Mouse (Mus musculus): ENCODE results near the gene Olfr272. TPM values are rescaled to one million over a fixed set of nuclear protein-coding genes. Genes with fewer than 3 reads are reported as not detected.

The Olfr272 gene
- total RNA-seq (2021) = not detected
- long read RNA-seq, experiment 1 = 0 reads
- long read RNA-seq, experiment 2 = 0 reads

DNA sequence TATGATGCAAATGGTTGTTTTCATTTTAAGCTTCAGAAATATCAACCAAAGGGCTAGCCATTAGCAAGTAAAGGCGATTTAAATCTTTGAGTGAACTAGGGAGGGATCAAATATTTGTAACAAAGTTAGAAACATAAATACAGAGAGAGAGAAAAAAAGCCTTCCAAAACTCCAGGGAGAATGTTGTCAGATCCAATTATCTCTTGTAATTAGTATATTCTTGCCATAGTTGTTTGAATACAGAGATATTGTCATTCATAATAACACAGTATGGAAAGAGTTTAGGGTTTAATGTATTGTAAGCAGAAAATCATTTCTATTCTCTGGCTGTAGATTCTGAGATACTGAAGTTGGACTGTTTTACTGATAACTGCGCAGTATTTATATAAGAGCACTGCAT lies at the start of gene Olfr272:
Gene Olfr272, minus strand, starts transcription at position 101 of the 400 bp plus-strand sequence.
- no peak for DNase-seq (ENCODE audit: low spot score in 2 of 2)

DNA sequence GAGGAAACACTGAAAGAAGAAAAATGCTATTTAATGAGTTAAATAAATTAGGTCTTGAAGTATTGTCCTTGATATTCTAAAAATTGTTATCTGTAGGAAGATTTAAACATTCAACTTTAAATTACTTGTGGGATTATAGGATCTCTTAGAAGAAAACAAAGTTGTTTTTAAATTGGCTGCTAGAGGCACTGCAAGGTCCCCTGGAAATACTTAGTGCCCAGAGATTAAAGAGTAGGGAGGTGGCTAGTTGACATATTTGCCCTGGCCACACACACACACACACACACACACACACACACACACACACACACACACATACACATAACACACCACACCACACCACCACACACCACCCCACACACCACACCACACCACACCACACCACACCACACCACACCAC lies 45.3 kb upstream of the Olfr272 start, which contains the start of gene Olfr270:
Gene Olfr270, plus strand, starts transcription at position 301 of the 400 bp plus-strand sequence.
- no peak for DNase-seq (ENCODE audit: low spot score in 2 of 2)

DNA sequence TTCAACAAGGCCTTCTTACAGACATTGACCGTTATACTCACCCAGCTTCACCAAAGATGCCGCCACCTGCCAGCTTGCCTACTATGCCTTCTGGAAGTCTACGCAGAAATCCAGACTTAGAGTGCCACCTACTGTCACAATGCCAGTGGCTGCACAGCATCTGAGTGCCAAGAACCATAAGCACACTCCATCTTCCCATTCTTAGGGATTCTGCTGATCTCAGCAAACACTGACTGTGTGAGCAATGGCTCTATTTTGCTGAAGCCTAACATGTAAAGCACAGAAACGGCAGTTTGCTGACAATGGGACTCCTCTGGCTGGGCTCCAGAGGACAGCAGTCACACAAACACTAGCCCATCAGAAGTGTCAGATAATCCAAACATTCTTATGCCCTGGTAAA lies 39.7 kb upstream of the Olfr272 start:
- no peak for DNase-seq (ENCODE audit: low spot score in 2 of 2)

DNA sequence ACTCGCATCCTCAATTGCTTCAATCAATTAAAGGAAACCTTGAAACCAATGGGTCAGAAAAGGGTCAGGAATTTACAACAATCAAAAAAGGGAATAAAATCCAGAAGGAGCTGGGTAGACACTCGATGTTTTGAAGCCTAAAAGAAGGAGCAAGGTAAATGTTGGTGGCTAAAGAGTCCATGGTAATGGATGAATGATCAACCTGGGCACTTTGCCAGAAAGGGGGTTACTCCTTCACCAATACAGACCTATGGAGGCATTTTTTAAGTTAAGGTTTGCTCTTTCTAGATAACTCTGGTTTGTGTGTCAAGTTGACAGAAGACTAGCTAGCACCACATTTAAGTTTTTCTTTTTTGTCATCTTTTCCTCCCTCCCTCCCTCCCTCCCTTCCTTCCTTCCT lies 30.0 kb upstream of the Olfr272 start:
- no peak for DNase-seq (ENCODE audit: low spot score in 2 of 2)

DNA sequence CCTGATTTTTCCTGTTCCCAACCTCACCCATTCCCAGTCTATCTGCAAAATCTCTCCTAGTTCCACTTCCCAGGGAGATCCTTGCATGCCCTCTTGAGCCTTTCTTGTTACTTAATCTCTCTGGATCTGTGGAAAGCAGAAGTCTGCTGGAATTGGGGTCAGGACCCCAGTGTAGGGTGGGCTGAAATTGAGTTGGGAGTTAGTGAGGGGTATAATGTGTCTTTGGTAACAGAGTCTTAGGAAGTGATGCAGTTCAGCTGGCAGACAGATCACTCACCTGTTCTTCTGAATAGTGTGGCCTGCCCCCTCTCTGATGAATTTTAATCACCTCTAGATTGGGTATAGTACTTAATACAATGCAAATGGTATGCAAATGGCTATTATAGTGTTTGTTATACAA lies 27.7 kb upstream of the Olfr272 start:
- no peak for DNase-seq (ENCODE audit: low spot score in 2 of 2)

DNA sequence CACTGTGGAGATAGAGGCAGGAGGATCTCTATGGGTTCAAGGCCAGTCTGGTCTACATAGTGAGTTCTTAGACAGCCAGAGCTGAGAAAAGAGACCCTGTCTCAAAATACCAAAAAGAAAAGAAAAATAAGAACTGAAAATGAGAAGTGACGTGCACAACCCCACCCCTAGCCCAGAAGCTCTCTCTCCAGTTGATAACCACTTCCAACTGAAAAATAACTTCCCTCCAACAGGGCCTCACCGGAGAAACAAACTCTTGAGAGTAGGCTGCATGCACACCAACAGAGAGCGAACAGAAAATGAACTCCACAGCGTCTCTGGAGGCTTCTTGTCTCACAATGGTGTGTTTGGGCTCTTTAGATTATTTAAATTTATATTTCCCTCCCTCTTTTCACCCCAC lies 11.5 kb upstream of the Olfr272 start:
- no peak for DNase-seq (ENCODE audit: low spot score in 2 of 2)

DNA sequence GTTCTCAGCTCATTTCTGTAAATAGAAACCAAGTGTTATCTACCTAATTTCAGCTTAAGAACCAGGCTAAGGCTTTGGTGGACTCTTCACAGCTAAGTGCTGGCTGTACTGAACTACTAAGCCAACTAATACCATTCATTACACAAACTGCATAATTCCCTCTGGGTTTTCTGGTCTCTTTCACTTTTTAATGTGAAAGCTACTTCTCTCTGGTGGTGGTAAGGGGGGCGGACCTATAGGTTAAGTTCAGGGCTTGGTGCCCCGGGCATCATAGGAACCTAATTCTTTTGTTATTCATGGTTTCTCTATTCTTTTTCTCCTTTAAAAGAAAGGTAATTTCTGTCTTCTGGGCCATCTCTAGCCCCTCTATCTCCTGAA lies 1.7 kb downstream of the Olfr272 start:
- DNase-seq (ENCODE audit: low spot score in 2 of 2) = no peak

DNA sequence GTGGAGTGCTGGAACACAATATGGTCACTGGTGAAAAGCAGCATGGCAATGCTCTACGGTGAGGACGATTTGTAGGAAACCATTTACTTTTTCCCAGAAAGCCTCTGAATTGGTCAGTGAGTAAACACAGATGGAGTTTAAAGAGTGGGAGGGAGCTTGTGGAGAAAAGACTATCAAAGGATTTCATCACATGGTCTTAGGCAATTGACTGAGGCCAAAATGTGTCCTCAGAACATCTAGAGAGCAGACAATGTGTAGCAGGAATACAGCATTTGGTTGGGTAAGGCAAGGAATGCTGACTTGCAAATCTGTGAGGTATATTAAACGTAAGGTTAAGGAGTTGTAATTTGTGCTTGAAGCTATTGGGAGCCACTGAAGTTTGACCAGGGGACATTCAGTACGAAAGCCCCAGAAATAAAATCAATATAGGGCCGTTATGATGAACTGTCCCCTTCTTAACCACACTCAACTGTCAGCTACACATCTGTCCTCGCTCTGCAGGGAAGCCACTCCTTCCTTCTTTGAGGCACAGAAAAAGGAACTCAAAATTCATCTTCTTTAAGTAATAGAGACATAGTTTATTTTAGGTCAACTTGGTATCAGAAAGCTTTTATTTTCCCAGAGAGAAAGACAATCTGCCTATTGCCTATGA lies 2.2 kb downstream of the Olfr272 start:
- DNase-seq (ENCODE audit: low spot score in 2 of 2) = no peak

DNA sequence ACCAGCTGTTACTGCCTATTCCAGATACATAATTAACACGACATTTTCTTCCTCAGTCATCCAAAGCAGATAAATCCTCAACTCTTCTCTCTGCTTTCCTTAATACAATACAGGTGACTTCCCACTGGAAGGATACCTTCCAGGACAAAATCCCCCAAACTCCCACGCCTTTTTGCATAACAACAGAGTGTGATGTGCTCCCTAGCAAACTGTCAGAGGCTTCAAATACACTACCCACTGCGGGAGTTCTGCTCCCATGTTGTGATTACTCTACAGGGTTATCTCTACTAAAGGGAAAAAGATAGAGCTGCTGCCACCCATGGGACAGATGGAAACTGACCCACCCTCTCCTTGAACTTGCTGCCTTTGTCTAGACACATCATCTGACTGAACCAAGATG lies 6.6 kb downstream of the Olfr272 start:
- DNase-seq (ENCODE audit: low spot score in 2 of 2) = no peak

DNA sequence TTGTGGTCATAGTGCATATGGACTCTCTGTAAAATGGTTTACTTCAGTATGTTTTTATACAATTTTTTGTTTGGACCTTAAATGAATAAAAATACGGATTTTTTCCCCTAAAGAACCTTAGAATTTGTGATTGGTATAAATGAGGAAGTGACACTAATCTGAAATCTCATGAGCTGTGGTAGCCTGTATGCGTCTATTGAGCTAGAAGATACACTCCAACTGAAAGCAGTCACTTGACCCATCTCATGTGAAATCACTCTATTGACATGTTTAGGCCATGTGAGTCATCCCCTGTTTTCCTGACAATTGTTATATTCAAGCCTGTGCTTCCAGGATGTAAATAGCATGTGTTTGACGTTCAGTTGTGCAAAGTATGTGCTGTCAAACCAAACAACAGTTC lies 9.4 kb downstream of the Olfr272 start:
- no peak for DNase-seq (ENCODE audit: low spot score in 2 of 2)

DNA sequence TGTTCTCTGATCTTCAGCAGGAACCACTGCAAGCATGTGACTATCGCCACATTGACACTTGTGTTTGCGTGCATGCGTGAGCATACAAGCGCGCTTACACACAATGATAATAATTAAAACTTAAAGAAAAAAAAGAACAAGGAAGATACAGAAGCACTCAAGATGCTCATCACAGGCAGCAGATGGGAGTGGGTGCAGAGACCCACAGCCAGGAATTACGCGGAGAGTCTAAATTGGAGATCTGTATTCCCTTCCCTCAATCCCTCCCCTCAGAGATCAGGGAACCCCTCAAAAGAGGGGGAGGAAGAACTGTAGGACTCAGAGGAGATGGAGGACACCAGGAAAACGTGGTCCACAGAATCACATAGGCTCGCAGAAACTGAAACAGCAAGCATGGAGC lies 54.8 kb downstream of the Olfr272 start:
- DNase-seq (ENCODE audit: low spot score in 2 of 2) = no peak

Other genes starting within 250 kb of the Olfr272 start
- not detected for gene Olfr275, start 104.6 kb downstream of the Olfr272 start, total RNA-seq (2021)
- gene Olfr273, start 59.9 kb downstream of the Olfr272 start, total RNA-seq (2021) = not detected
- not detected for gene Olfr270, start 45.4 kb upstream of the Olfr272 start, total RNA-seq (2021)
- gene Nipsnap3a, start 70.1 kb upstream of the Olfr272 start, total RNA-seq (2021) = not detected
- gene Nipsnap3b, start 92.7 kb upstream of the Olfr272 start, total RNA-seq (2021) = 10 to 100 TPM; 24.0 to 43.3 TPM
- gene Abca1, start 240.7 kb upstream of the Olfr272 start, total RNA-seq (2021) = 100 to 1,000 TPM in 1 of 2 experiments, 10 to 100 TPM in 1; 71.5 to 274 TPM